10 mouse cellular contexts compared by ENCODE assay signal in the genomic region with DNA sequence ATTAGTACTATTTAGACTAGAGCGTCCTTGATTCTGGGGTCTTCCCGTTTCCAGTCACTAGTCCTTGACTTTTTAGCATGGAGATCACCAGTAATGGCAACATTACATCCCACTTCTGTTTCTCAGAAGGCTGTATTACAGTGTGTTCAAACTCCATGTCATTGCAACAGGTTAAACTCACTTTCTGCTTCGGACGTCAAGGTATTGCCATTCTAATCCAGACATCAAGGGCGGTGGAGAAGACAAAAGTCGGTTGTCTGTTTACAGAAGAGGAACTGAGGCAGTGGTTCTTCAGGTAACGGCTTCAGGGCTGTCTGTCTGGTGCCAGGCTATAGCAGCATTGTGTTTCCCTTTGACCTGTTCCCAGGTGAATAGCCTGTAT. TPM values are rescaled to one million over a fixed set of nuclear protein-coding genes. Genes with fewer than 3 reads are reported as not detected.
DNase-seq lines count a peak whose midpoint lies in the region; ATAC-seq and TF ChIP-seq lines count a peak whose summit lies in the region.
"Had no signal": no experiment of that assay in that cellular context is flagged by ENCODE, and none has a peak within 500 bp of the region (broad histone marks: within the 10 kb centered on the region; RNA-seq: fewer than 3 reads in every experiment).

No protein-coding gene starts in this region.

- peaks cover 37% of the 10 kb centered on the region for H3K36me3 ChIP-seq in heart, postnatal 0 days (replicated peaks; ENCODE audit: control insufficient read depth, insufficient read depth, low read length)
- H3K36me3 ChIP-seq in hindbrain, embryonic 15.5 days = 0 out of 2 replicates have a peak, but pooled peaks cover 4% of the 10 kb centered on the region
- H3K36me3 ChIP-seq in midbrain, embryonic 14.5 days (ENCODE audit: control insufficient read depth, insufficient read depth, low read length) = 0 out of 2 replicates have a peak, but pooled peaks cover 11% of the 10 kb centered on the region

- DNase-seq in heart, postnatal 0 days (ENCODE audit: low spot score) = no peak
- no peak for DNase-seq in heart, postnatal 10 days
- DNase-seq in midbrain, embryonic 14.5 days = no peak
- no peak for DNase-seq in left cerebral cortex, postnatal 25 days (ENCODE audit: low spot score in 2 of 2)
- DNase-seq in cerebellum, postnatal 4 days (ENCODE audit: low spot score in 2 of 2) = no peak
- no peak for DNase-seq in gastrocnemius, postnatal 10 days

- 55% methylated on average over 7 of the region's 7 CpGs for WGBS in heart, postnatal 0 days
- 81% methylated on average over 7 of the region's 7 CpGs for WGBS in hindbrain, embryonic 15.5 days
- 76% methylated on average over 7 of the region's 7 CpGs for WGBS in midbrain, embryonic 14.5 days

- no peak for TF ChIP-seq POLR2A in bone marrow macrophage, adult 2 months (IDR thresholded peaks at IDR 0.05; ENCODE audit: borderline replicate concordance, low read depth, low read length)

- H3K9ac ChIP-seq in heart, postnatal 0 days (replicated peaks; ENCODE audit: low read depth, low read length) = peak overlapping the region; percentile 90
- H3K9ac ChIP-seq in hindbrain, embryonic 15.5 days = no peak overlapping the region
- H3K9ac ChIP-seq in midbrain, embryonic 14.5 days (replicated peaks; ENCODE audit: low read length) = no peak overlapping the region

- peak overlapping the region; percentile 97 for H3K27ac ChIP-seq in heart, postnatal 0 days (ENCODE audit: low read depth)
- H3K27ac ChIP-seq in bone marrow macrophage, adult 2 months (ENCODE audit: insufficient read depth, low read depth, low read length) = peak overlapping the region; percentile 97
- H3K27ac ChIP-seq in hindbrain, embryonic 15.5 days (replicated peaks) = no peak overlapping the region
- no peak overlapping the region for H3K27ac ChIP-seq in midbrain, embryonic 14.5 days (replicated peaks; ENCODE audit: low read depth, low read length)

- H3K27me3 ChIP-seq in heart, postnatal 0 days (ENCODE audit: control insufficient read depth, insufficient read depth, low read length) = no peaks in the 10 kb centered on the region
- no peaks in the 10 kb centered on the region for H3K27me3 ChIP-seq in hindbrain, embryonic 15.5 days
- no peaks in the 10 kb centered on the region for H3K27me3 ChIP-seq in midbrain, embryonic 14.5 days (ENCODE audit: control insufficient read depth, insufficient read depth, low read length)

- no peak for ATAC-seq in heart, postnatal 0 days (ENCODE audit: insufficient read depth, low read depth)
- no peak for ATAC-seq in hindbrain, embryonic 15.5 days (ENCODE audit: low FRiP score, low read depth)
- ATAC-seq in midbrain, embryonic 14.5 days (ENCODE audit: low FRiP score, low TSS enrichment) = no peak

- intact Hi-C loops in heart, postnatal 10 days (cut with DNase I) = loop anchor here (2.0 to 5.0 kb wide), 3 partner anchors 49 to 394 kb away; partner anchors contain the start of gene Zfp62
- intact Hi-C loops in left cerebral cortex, postnatal 25 days (cut with DNase I) = loop anchor here (5.0 to 10.0 kb wide), 2 partner anchors 394 to 447 kb away; partner anchors contain the start of gene Rack1

- peak overlapping the region; percentile 81 for H3K4me3 ChIP-seq in heart, postnatal 0 days (ENCODE audit: low read depth, low read length)
- peak overlapping the region; percentile 71 for H3K4me3 ChIP-seq in bone marrow macrophage, adult 2 months (ENCODE audit: insufficient read depth, low read length)
- H3K4me3 ChIP-seq in hindbrain, embryonic 15.5 days = peak overlapping the region; percentile 57
- H3K4me3 ChIP-seq in midbrain, embryonic 14.5 days (replicated peaks; ENCODE audit: low read depth, low read length) = no peak overlapping the region; the same call in 1 of the 2 replicates

- no peak for TF ChIP-seq EP300 in heart, postnatal 0 days (IDR thresholded peaks at IDR 0.05; ENCODE audit: low read depth)

- H3K4me2 ChIP-seq in heart, postnatal 0 days (ENCODE audit: low read depth, low read length) = peak overlapping the region; percentile 83
- H3K4me2 ChIP-seq in hindbrain, embryonic 15.5 days = peak overlapping the region; percentile 82
- H3K4me2 ChIP-seq in midbrain, embryonic 14.5 days (ENCODE audit: low read length) = peak overlapping the region; percentile 91

- H3K9me3 ChIP-seq in heart, postnatal 0 days (replicated peaks; ENCODE audit: control insufficient read depth, low read length) = no peaks in the 10 kb centered on the region
- H3K9me3 ChIP-seq in hindbrain, embryonic 15.5 days = no peaks in the 10 kb centered on the region
- no peaks in the 10 kb centered on the region for H3K9me3 ChIP-seq in midbrain, embryonic 14.5 days (ENCODE audit: control insufficient read depth, low read length)

- H3K4me1 ChIP-seq in heart, postnatal 0 days (ENCODE audit: control insufficient read depth, insufficient read depth) = peaks cover 52% of the 10 kb centered on the region
- peaks cover 60% of the 10 kb centered on the region for H3K4me1 ChIP-seq in bone marrow macrophage, adult 2 months (ENCODE audit: control insufficient read depth, insufficient read depth, low read length)
- H3K4me1 ChIP-seq in hindbrain, embryonic 15.5 days (replicated peaks) = peaks cover 35% of the 10 kb centered on the region
- H3K4me1 ChIP-seq in midbrain, embryonic 14.5 days (ENCODE audit: control insufficient read depth, insufficient read depth, low read length) = peaks cover 15% of the 10 kb centered on the region

- TF ChIP-seq CTCF in heart, postnatal 0 days (IDR thresholded peaks at IDR 0.05; ENCODE audit: low read depth) = no peak
- no peak for TF ChIP-seq CTCF in bone marrow macrophage, adult 2 months (IDR thresholded peaks at IDR 0.05; ENCODE audit: low read depth, low read length)

RNA-seq across cellular contexts. Expression of gene Mgat1, which starts 7.4 kb away (rescaled TPM):
- 115 and 163 TPM in 2 replicates for total RNA-seq in heart, postnatal 0 days (2014; rRNA removed; ENCODE audit: low replicate concordance)
- 42.3 and 45.7 TPM in 2 replicates for polyA plus RNA-seq in heart, postnatal 0 days (2015; fragmentation: Nextera tagmentation; extraction: Ambion mirVana)
- total RNA-seq in heart, postnatal 10 days (2021) = 10 to 100 TPM; 84.4 to 86.9 TPM
- polyA plus RNA-seq in bone marrow macrophage, adult 2 months (2012; ENCODE audit: insufficient read depth, insufficient read length, missing spikeins) = 76.3 and 89.8 TPM in 2 replicates
- 34.7 and 36.2 TPM in 2 replicates for polyA plus RNA-seq in hindbrain, embryonic 15.5 days (2015; fragmentation: Nextera tagmentation; extraction: Ambion mirVana)
- 27.0 and 27.9 TPM in 2 replicates for polyA plus RNA-seq in midbrain, embryonic 14.5 days (2014; fragmentation: Nextera tagmentation; extraction: Ambion mirVana)
- total RNA-seq in left cerebral cortex, postnatal 25 days (2021) = 10 to 100 TPM; 69.0 to 79.2 TPM
- total RNA-seq in gastrocnemius, postnatal 10 days (2021) = 10 to 100 TPM; 42.7 to 60.3 TPM

RNA-seq across cellular contexts. Expression of gene Olfr1393, which starts 26.7 kb away (rescaled TPM):
- not detected in 2 replicates for total RNA-seq in heart, postnatal 0 days (2014; rRNA removed; ENCODE audit: low replicate concordance)
- polyA plus RNA-seq in heart, postnatal 0 days (2015; fragmentation: Nextera tagmentation; extraction: Ambion mirVana) = 0.19 and 0.30 TPM in 2 replicates
- total RNA-seq in heart, postnatal 10 days (2021) = under 1 TPM; 0.17 to 0.35 TPM
- polyA plus RNA-seq in bone marrow macrophage, adult 2 months (2012; ENCODE audit: insufficient read depth, insufficient read length, missing spikeins) = not detected in 2 replicates
- polyA plus RNA-seq in hindbrain, embryonic 15.5 days (2015; fragmentation: Nextera tagmentation; extraction: Ambion mirVana) = not detected in 2 replicates
- 0.22 TPM in 1 of 2 replicates, not detected in the other for polyA plus RNA-seq in midbrain, embryonic 14.5 days (2014; fragmentation: Nextera tagmentation; extraction: Ambion mirVana)
- under 1 TPM; 0.23 to 0.34 TPM for total RNA-seq in left cerebral cortex, postnatal 25 days (2021)
- total RNA-seq in gastrocnemius, postnatal 10 days (2021) = under 1 TPM; 0.18 to 0.33 TPM
- total RNA-seq: common myeloid progenitor, adult 5-6 weeks had no signal

RNA-seq across cellular contexts. Expression of gene Olfr1392, which starts 33.7 kb away (rescaled TPM):
- not detected in 2 replicates for total RNA-seq in heart, postnatal 0 days (2014; rRNA removed; ENCODE audit: low replicate concordance)
- not detected in 2 replicates for polyA plus RNA-seq in heart, postnatal 0 days (2015; fragmentation: Nextera tagmentation; extraction: Ambion mirVana)
- total RNA-seq in heart, postnatal 10 days (2021) = not detected
- not detected in 2 replicates for polyA plus RNA-seq in bone marrow macrophage, adult 2 months (2012; ENCODE audit: insufficient read depth, insufficient read length, missing spikeins)
- polyA plus RNA-seq in hindbrain, embryonic 15.5 days (2015; fragmentation: Nextera tagmentation; extraction: Ambion mirVana) = not detected in 2 replicates
- polyA plus RNA-seq in midbrain, embryonic 14.5 days (2014; fragmentation: Nextera tagmentation; extraction: Ambion mirVana) = 0.07 TPM in 1 of 2 replicates, not detected in the other
- under 1 TPM in 1 of 2 experiments, not detected in 1; 0.14 TPM for total RNA-seq in left cerebral cortex, postnatal 25 days (2021)
- total RNA-seq in gastrocnemius, postnatal 10 days (2021) = not detected
- total RNA-seq: common myeloid progenitor, adult 5-6 weeks; megakaryocyte progenitor cell, adult 5-6 weeks had no signal

RNA-seq across cellular contexts. Expression of gene Zfp62, which starts 48.3 kb away (rescaled TPM):
- total RNA-seq in heart, postnatal 0 days (2014; rRNA removed; ENCODE audit: low replicate concordance) = 7.4 and 22.9 TPM in 2 replicates
- polyA plus RNA-seq in heart, postnatal 0 days (2015; fragmentation: Nextera tagmentation; extraction: Ambion mirVana) = 19.0 and 20.4 TPM in 2 replicates
- total RNA-seq in heart, postnatal 10 days (2021) = 10 to 100 TPM; 30.0 to 39.8 TPM
- 28.4 and 30.8 TPM in 2 replicates for polyA plus RNA-seq in bone marrow macrophage, adult 2 months (2012; ENCODE audit: insufficient read depth, insufficient read length, missing spikeins)
- 38.0 and 40.7 TPM in 2 replicates for polyA plus RNA-seq in hindbrain, embryonic 15.5 days (2015; fragmentation: Nextera tagmentation; extraction: Ambion mirVana)
- polyA plus RNA-seq in midbrain, embryonic 14.5 days (2014; fragmentation: Nextera tagmentation; extraction: Ambion mirVana) = 37.3 and 61.7 TPM in 2 replicates
- total RNA-seq in left cerebral cortex, postnatal 25 days (2021) = 10 to 100 TPM; 51.8 to 58.5 TPM
- total RNA-seq in gastrocnemius, postnatal 10 days (2021) = 10 to 100 TPM; 20.8 to 27.5 TPM

RNA-seq across cellular contexts. Expression of gene Olfr10, which starts 53.2 kb away (rescaled TPM):
- not detected in 2 replicates for total RNA-seq in heart, postnatal 0 days (2014; rRNA removed; ENCODE audit: low replicate concordance)
- not detected in 2 replicates for polyA plus RNA-seq in heart, postnatal 0 days (2015; fragmentation: Nextera tagmentation; extraction: Ambion mirVana)
- not detected for total RNA-seq in heart, postnatal 10 days (2021)
- polyA plus RNA-seq in bone marrow macrophage, adult 2 months (2012; ENCODE audit: insufficient read depth, insufficient read length, missing spikeins) = not detected in 2 replicates
- not detected in 2 replicates for polyA plus RNA-seq in hindbrain, embryonic 15.5 days (2015; fragmentation: Nextera tagmentation; extraction: Ambion mirVana)
- not detected in 2 replicates for polyA plus RNA-seq in midbrain, embryonic 14.5 days (2014; fragmentation: Nextera tagmentation; extraction: Ambion mirVana)
- not detected for total RNA-seq in left cerebral cortex, postnatal 25 days (2021)
- not detected for total RNA-seq in gastrocnemius, postnatal 10 days (2021)
- total RNA-seq: common myeloid progenitor, adult 5-6 weeks; megakaryocyte progenitor cell, adult 5-6 weeks had no signal

Comparison
In these comparisons a context has a peak if more than half of its experiments do, and no peak if none do; other contexts are left out.
1. H3K27ac ChIP-seq: peak in heart, postnatal 0 days (single experiment) and bone marrow macrophage, adult 2 months (single experiment); none in hindbrain, embryonic 15.5 days (single experiment) and midbrain, embryonic 14.5 days (single experiment).
2. Peak in every context shown above with its lines, with median percentiles within 50 percentile points of each other: H3K4me2 ChIP-seq.